14 mouse cellular contexts compared by ENCODE assay signal in the genomic region with DNA sequence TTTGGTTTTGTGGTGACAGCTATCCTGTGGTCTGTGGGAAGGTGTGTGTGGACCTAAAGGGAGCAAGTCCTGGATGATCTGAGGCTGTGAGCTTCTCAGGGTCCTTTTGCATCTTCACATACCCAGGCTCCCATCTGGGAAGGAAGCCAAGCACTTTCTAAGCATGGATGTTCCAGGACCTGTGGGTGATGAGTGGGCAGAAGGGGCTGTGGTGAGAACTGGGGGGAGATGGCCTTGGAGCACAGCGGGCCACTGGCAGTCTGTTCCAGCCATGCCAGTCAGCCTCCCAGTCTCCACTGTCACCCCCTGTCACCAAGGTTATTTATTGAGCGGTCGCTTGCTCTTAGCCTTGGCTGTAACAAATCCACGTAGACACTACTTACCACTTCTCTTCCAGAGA.
"Had no signal": no experiment of that assay in that cellular context is flagged by ENCODE, and none has a peak within 500 bp of the region (broad histone marks: within the 10 kb centered on the region; RNA-seq: fewer than 3 reads in every experiment).

No protein-coding gene starts in this region.

- H3K9me3 ChIP-seq: limb, embryonic 13.5 days; midbrain, embryonic 12.5 days; neural tube, embryonic 13.5 days had no signal

- ATAC-seq: midbrain, embryonic 16.5 days had no signal

- H3K9ac ChIP-seq: limb, embryonic 13.5 days; liver, embryonic 14.5 days; midbrain, embryonic 12.5 days; neural tube, embryonic 13.5 days had no signal

- H3K27me3 ChIP-seq: limb, embryonic 13.5 days; midbrain, embryonic 12.5 days; neural tube, embryonic 13.5 days had no signal

- H3K4me3 ChIP-seq: limb, embryonic 13.5 days; midbrain, embryonic 12.5 days; neural tube, embryonic 13.5 days had no signal

- H3K36me3 ChIP-seq: limb, embryonic 13.5 days; midbrain, embryonic 12.5 days; neural tube, embryonic 13.5 days had no signal

- H3K4me1 ChIP-seq: limb, embryonic 13.5 days; midbrain, embryonic 12.5 days had no signal

- DNase-seq: kidney, adult 9 months; kidney, postnatal 36 days; lung, adult 18-20 months; retina, postnatal 1 day; right cerebral cortex, postnatal 4 days; spleen, adult 18-20 months; thymus, adult 18-20 months; thymus, postnatal 14 days had no signal

- H3K4me2 ChIP-seq: limb, embryonic 13.5 days; midbrain, embryonic 12.5 days; neural tube, embryonic 13.5 days had no signal

- H3K27ac ChIP-seq: kidney, postnatal 0 days; limb, embryonic 13.5 days; liver, embryonic 14.5 days; midbrain, embryonic 12.5 days; neural tube, embryonic 13.5 days had no signal
